Mouse (Mus musculus) ES-Bruce4 (cell line): ENCODE data around the gene Ccl19.
"Not testable (repeated sequence)": the region's sequence is repeated elsewhere in the genome, so short reads cannot be mapped to it uniquely, and the experiment has no call there.

Experiments
- CTCF ChIP-seq: IDR thresholded peaks from one replicate; pipeline ENCODE4 v1.8.1; 2011; ENCODE audit warnings: low read depth, low read length
- EP300 ChIP-seq: IDR thresholded peaks from 2 replicates; pipeline ENCODE4 v1.6.1; 2011; ENCODE audit warnings: low read depth, low read length; ENCODE audit not compliant: insufficient read depth

DNA sequence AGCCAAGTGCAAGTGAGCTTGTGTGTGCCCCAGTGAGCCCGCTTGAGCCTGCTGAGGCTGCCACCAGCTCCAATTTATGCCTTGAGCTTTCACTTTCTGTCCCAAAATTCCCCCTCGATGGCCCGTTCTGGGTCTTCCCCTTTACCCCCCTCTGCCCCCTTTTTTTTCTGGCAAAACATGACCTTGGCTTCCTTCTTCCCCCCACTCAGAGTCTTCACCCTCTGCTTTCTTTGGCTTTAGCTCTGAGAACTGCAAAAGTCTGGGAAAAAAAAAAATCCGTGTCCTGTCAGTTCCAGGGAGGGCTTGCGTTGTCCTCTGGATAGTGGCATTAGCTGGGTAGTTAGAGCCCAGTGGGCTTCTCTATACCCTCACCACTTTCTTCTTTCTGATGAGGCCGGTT, at the start of gene Ccl19:
- TF ChIP-seq CTCF, EP300: not testable (repeated sequence)
